Mouse (Mus musculus) cortical plate, adult 2 months (tissue): Measurements from ENCODE around the gene Lmbrd2. TPM values are rescaled to one million over a fixed set of nuclear protein-coding genes. Genes with fewer than 3 reads are reported as not detected.

ENCODE experiments used
- H3K27ac ChIP-seq: fragments of 200-500 bp; 2 replicates; pipeline ENCODE4 v1.5.1; 2012; ENCODE audit warnings: low read length, control low read depth, inconsistent platforms; ENCODE audit not compliant: insufficient read depth
- H3K4me1 ChIP-seq: fragments of 200-500 bp; 2 replicates; pipeline ENCODE4 v1.6.1; 2011; ENCODE audit warnings: low read length; ENCODE audit not compliant: control insufficient read depth, insufficient read depth
- H3K4me3 ChIP-seq: fragments of 200-500 bp; 2 replicates; pipeline ENCODE4 v1.5.1; 2011; ENCODE audit warnings: mild to moderate bottlenecking, low read length, control low read depth; ENCODE audit not compliant: insufficient read depth
- CTCF ChIP-seq: fragments of 200-500 bp; IDR thresholded peaks from 2 replicates; pipeline ENCODE4 v1.5.1; 2011; ENCODE audit warnings: mild to moderate bottlenecking, control low read depth, low read length; ENCODE audit not compliant: insufficient read depth; ENCODE audit errors: extremely low read depth
- POLR2A ChIP-seq: fragments of 200-500 bp; IDR thresholded peaks from 2 replicates; pipeline ENCODE4 v1.6.1; 2011; ENCODE audit warnings: mild to moderate bottlenecking, low read length, control low read depth; ENCODE audit not compliant: insufficient read depth; ENCODE audit errors: extremely low read depth
- polyA plus RNA-seq: library from polyadenylated mRNA; depleted of rRNA; stranded (reverse); fragments of >200 nt; gene quantifications from 2 replicates; pipeline ENCODE4 v1.2.3, GENCODE M21; 2012; rRNA removed

Gene Lmbrd2
- 24.1 and 24.5 TPM in 2 replicates for polyA plus RNA-seq

- Histone ChIP-seq H3K27ac (peak within 1 kb of the TSS; percentile 43; the same call in 1 of the 2 replicates), H3K4me3 (peak within 1 kb of the TSS; percentile 83), H3K4me1 (peaks cover 3% of the 10 kb centered on the region; the same call in 1 of the 2 replicates)
- TF ChIP-seq CTCF (no peak), POLR2A (peak; percentile 70; the same call in 1 of the 2 replicates)
These were observed at the start of gene Lmbrd2 for GRCm38 (mm10) chr15:9140252-9140680. Gene Lmbrd2, plus strand, starts transcription at chr15:9140550.

- no peak for TF ChIP-seq CTCF
- no peak for TF ChIP-seq POLR2A
- Histone ChIP-seq H3K4me3 (no peak overlapping the region), H3K27ac (no peak overlapping the region), H3K4me1 (peaks cover 8% of the 10 kb centered on the region)
These were observed 49.7 kb upstream of the Lmbrd2 start for GRCm38 (mm10) chr15:9090662-9091061.

GRCm38 (mm10) chr15:9093598-9094365 is 46.6 kb upstream of the Lmbrd2 start:
- H3K4me1 ChIP-seq, result no peaks in the 10 kb centered on the region
- no peak for TF ChIP-seq CTCF
- TF ChIP-seq POLR2A, result no peak
- peak overlapping the region; percentile 3; the same call in 1 of the 2 replicates for H3K4me3 ChIP-seq
- H3K27ac ChIP-seq, result no peak overlapping the region

- Histone ChIP-seq H3K27ac (no peak overlapping the region), H3K4me1 (no peaks in the 10 kb centered on the region), H3K4me3 (peak overlapping the region; percentile 3; the same call in 1 of the 2 replicates)
- TF ChIP-seq CTCF, result no peak
- no peak for TF ChIP-seq POLR2A
These were observed 46.0 kb upstream of the Lmbrd2 start for GRCm38 (mm10) chr15:9094366-9094750.

GRCm38 (mm10) chr15:9096865-9097264 is 43.5 kb upstream of the Lmbrd2 start:
- Histone ChIP-seq H3K27ac (no peak overlapping the region), H3K4me3 (no peak overlapping the region), H3K4me1 (no peaks in the 10 kb centered on the region)
- TF ChIP-seq POLR2A (no peak), CTCF (no peak)

- no peak overlapping the region for H3K4me3 ChIP-seq
- TF ChIP-seq POLR2A (no peak), CTCF (no peak)
- H3K4me1 ChIP-seq, result no peaks in the 10 kb centered on the region
- H3K27ac ChIP-seq, result no peak overlapping the region
These were observed 39.8 kb upstream of the Lmbrd2 start for GRCm38 (mm10) chr15:9100446-9101077.

- TF ChIP-seq POLR2A, result no peak
- Histone ChIP-seq H3K4me3 (no peak overlapping the region), H3K4me1 (no peaks in the 10 kb centered on the region), H3K27ac (no peak overlapping the region)
These were observed 33.9 kb upstream of the Lmbrd2 start for GRCm38 (mm10) chr15:9106303-9107074.

- no peak for TF ChIP-seq CTCF
- Histone ChIP-seq H3K4me1 (no peaks in the 10 kb centered on the region), H3K4me3 (no peak overlapping the region), H3K27ac (no peak overlapping the region)
These were observed 29.6 kb upstream of the Lmbrd2 start for GRCm38 (mm10) chr15:9110526-9111347.

- Histone ChIP-seq H3K27ac (no peak overlapping the region), H3K4me3 (no peak overlapping the region), H3K4me1 (no peaks in the 10 kb centered on the region)
- TF ChIP-seq POLR2A (no peak), CTCF (no peak)
These were observed 28.7 kb upstream of the Lmbrd2 start for GRCm38 (mm10) chr15:9111648-9112047.
